Mouse (Mus musculus) C2C12 (cell line): ENCODE measurements at regions not wholly inside any gene's neighbourhood (a gene's known extent, or its start where the extent isn't known, plus 50 kb on each side); places are given as distances from the start of the nearest gene placed in this dataset.

ENCODE experiments used
- CEBPB ChIP-seq: IDR thresholded peaks from one replicate; pipeline ENCODE4 v1.6.1; 2011; ENCODE audit warnings: low read depth, mild to moderate bottlenecking, control low read depth, moderate library complexity
- CTCF ChIP-seq: IDR thresholded peaks from one replicate; pipeline ENCODE4 v1.5.1; 2011; ENCODE audit not compliant: control insufficient read depth, insufficient read depth, insufficient read length
- MAX ChIP-seq: IDR thresholded peaks from one replicate; pipeline ENCODE4 v1.6.1; 2011; ENCODE audit warnings: mild to moderate bottlenecking, control low read depth
- MYOD1 ChIP-seq: IDR thresholded peaks from one replicate; pipeline ENCODE4 v1.6.1; 2011; ENCODE audit warnings: low read depth; ENCODE audit not compliant: control insufficient read depth, insufficient read length
- MYOG ChIP-seq: IDR thresholded peaks from one replicate; pipeline ENCODE4 v1.6.1; 2011; ENCODE audit not compliant: control insufficient read depth, insufficient read length; ENCODE audit errors: extremely low read depth
- USF1 ChIP-seq: IDR thresholded peaks from one replicate; pipeline ENCODE4 v1.6.1; 2011; ENCODE audit warnings: low read depth, mild to moderate bottlenecking, control low read depth, moderate library complexity

GRCm38 (mm10) chr10:66849681-66850080 is 246.2 kb upstream of the Jmjd1c start:
- TF ChIP-seq CTCF, result no peak
- peak; percentile 10 for TF ChIP-seq MYOD1
- no peak for TF ChIP-seq USF1
- TF ChIP-seq CEBPB, result no peak
- TF ChIP-seq MYOG, result no peak
- peak; percentile 48 for TF ChIP-seq MAX
